Mouse (Mus musculus) megakaryocyte, embryonic 14.5 days (primary cell): ENCODE measurements around the gene Antxr2. TPM values are rescaled to one million over a fixed set of nuclear protein-coding genes. Genes with fewer than 3 reads are reported as not detected.

Experiments used
- H3K27me3 ChIP-seq: replicated peaks from 2 replicates; pipeline ENCODE3; 2012; ENCODE audit warnings: inconsistent platforms
- H3K36me3 ChIP-seq: replicated peaks from 2 replicates; pipeline ENCODE3; 2012; ENCODE audit warnings: low read length, inconsistent platforms, mixed read lengths
- H3K4me1 ChIP-seq: 2 replicates; pipeline ENCODE4 v1.6.1; 2012; ENCODE audit warnings: inconsistent platforms
- H3K4me3 ChIP-seq: replicated peaks from 2 replicates; pipeline ENCODE3; 2012; ENCODE audit warnings: moderate library complexity, mild to moderate bottlenecking, inconsistent platforms
- H3K9me3 ChIP-seq: 2 replicates; pipeline ENCODE4 v1.6.1; 2012; ENCODE audit warnings: inconsistent platforms
- FLI1 ChIP-seq: IDR thresholded peaks from 2 replicates; pipeline ENCODE4 v1.6.1; 2012; ENCODE audit warnings: low read length, inconsistent platforms, mixed read lengths
- GATA1 ChIP-seq: IDR thresholded peaks from 3 replicates; pipeline ENCODE4 v1.6.1; 2012; ENCODE audit warnings: mixed read lengths, low read length, inconsistent platforms, borderline replicate concordance
- polyA plus RNA-seq: library from polyadenylated mRNA; stranded (reverse); fragments of >175 nt; gene quantifications from 2 replicates; pipeline ENCODE4 v1.2.3, GENCODE M21; 2012; ENCODE audit warnings: low replicate concordance; ENCODE audit not compliant: insufficient read depth

Gene Antxr2
- polyA plus RNA-seq, 1 experiment, result 0.83 TPM

DNA sequence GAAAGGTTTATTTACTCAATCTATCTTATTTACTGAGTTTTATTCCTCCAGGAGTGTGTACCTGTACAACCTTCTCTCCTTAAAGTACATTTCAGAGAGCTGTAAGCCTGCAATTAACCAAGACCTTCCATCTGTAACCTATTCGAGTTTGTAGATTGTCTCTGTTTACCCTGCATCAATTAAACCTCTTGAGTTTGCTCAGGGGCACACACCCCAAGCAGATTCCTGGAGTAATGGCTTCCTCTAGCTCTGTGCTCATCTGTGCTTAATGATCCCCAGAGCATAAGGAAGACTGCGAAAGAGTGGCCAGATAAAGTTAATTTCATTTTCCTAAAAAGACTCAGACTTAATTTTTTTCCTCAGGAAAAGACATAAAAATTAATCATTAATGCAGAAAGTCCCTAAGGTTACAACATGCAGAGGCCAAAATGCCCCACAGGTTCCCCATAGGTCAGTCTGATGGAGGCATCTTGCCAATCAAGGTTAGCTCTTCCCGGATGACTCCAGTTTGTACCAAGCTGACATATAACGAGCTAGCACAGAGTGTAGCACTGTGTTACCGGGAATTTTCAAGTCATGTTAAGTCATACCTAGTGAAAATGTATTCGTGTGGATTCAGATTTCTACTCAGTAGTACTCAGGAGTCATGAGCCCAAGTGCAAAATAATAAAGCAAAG is 34.2 kb downstream of the Antxr2 start:
- no peak overlapping the region for H3K4me3 ChIP-seq
- no peaks in the 10 kb centered on the region for H3K4me1 ChIP-seq
- no peak for TF ChIP-seq FLI1
- no peak for TF ChIP-seq GATA1
- H3K27me3 ChIP-seq, result no peaks in the 10 kb centered on the region
- H3K36me3 ChIP-seq, result no peaks in the 10 kb centered on the region
- H3K9me3 ChIP-seq, result no peaks in the 10 kb centered on the region

DNA sequence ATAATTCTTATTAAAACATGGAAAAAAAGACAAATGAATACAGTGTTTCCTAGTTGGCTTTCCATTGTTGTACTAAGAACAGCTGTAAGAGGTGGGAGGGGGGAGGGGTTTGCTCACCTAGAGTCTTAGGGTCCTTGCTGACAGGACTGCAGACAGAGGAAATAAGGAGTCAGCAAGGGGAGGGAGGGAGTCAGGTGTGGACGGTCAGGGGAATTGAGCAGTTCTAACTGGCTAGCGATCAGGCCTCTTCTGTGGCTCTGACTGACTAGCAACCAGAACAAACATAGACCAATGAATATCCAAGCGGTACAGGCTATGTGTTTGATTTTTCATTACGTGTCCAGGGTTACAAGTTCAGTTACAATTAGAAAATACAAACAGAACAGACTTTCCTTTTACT is 35.0 kb downstream of the Antxr2 start:
- no peaks in the 10 kb centered on the region for H3K27me3 ChIP-seq
- TF ChIP-seq FLI1 (no peak), GATA1 (no peak)
- no peaks in the 10 kb centered on the region for H3K36me3 ChIP-seq
- H3K4me3 ChIP-seq, result no peak overlapping the region
- H3K9me3 ChIP-seq, result no peaks in the 10 kb centered on the region
- no peaks in the 10 kb centered on the region for H3K4me1 ChIP-seq

DNA sequence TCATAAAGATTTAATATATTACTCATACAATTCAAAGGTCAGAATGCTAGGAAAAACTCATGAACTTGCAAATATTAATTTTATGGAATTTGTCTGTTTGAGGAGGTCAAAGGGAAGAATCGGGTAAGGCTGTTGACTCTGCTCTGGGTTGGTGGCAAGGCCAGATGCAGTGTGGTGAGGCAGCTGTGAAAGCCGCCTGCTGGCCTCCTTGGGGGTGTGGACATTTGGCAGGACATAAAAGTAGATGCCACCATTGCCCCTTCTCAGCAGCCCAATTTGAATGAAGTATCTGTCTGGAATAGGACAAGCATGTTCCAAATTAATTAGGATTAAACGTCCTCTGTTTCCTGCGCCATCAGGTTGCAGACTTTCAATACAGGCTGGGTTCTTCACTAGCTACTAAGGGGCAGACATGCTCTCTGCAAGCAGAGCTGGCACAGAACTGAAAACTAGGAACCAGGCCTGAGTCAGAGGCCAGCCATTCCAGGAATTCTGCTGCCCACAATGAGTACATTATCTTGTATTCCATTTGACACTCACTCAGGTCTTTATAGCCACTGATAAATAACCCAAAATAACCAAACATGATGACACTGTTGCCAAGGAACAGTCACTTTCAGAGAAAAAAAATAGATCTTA is 44.1 kb downstream of the Antxr2 start:
- no peak for TF ChIP-seq GATA1
- TF ChIP-seq FLI1, result no peak
- H3K9me3 ChIP-seq, result no peaks in the 10 kb centered on the region
- 0 out of 2 replicates have a peak, but pooled peaks cover 3% of the 10 kb centered on the region for H3K4me1 ChIP-seq
- H3K4me3 ChIP-seq, result no peak overlapping the region
- H3K36me3 ChIP-seq, result no peaks in the 10 kb centered on the region
- no peaks in the 10 kb centered on the region for H3K27me3 ChIP-seq

DNA sequence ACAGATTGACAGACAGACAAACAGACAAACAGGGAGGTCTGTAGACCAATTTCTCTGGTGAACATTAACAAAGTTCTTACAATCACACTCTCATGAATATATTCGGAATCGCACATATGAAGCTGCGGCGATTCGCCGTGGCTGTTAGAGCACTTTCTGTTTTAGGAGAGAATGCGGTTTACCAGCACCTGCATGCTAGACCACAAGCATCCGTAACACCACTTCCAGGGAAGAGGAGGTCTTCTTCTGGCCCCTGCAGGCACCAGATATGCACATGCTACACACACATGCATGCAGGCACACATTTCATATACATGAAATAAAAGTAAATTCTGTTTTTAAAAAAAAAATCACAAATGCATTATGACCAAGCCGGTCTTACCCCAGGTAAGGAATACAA is 47.5 kb downstream of the Antxr2 start:
- H3K4me3 ChIP-seq, result no peak overlapping the region
- no peaks in the 10 kb centered on the region for H3K9me3 ChIP-seq
- H3K27me3 ChIP-seq, result no peaks in the 10 kb centered on the region
- TF ChIP-seq FLI1 (no peak), GATA1 (no peak)
- H3K36me3 ChIP-seq, result no peaks in the 10 kb centered on the region
- 0 out of 2 replicates have a peak, but pooled peaks cover 3% of the 10 kb centered on the region for H3K4me1 ChIP-seq

DNA sequence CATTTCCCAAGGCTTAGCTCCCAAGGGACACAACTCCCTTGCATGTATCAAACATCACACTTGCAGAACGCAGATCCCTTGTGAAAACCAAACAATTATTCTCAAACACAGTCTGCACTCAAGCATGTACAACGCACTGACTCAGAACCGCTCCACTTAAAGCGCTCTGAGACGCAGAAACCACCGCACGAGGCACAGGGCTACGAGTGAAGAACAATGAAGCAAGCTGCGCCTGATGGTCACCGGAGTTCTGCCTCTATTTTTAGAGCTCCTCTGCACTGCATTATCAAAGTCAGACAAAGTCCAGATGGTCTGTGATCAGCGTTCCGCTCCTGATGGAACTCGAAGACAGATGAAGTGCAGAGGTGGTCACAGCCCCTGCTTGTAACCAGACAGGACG is 50.4 kb downstream of the Antxr2 start:
- Histone ChIP-seq H3K36me3 (no peaks in the 10 kb centered on the region), H3K9me3 (no peaks in the 10 kb centered on the region), H3K4me1 (no peaks in the 10 kb centered on the region), H3K27me3 (no peaks in the 10 kb centered on the region), H3K4me3 (no peak overlapping the region)
- no peak for TF ChIP-seq GATA1
- no peak for TF ChIP-seq FLI1

DNA sequence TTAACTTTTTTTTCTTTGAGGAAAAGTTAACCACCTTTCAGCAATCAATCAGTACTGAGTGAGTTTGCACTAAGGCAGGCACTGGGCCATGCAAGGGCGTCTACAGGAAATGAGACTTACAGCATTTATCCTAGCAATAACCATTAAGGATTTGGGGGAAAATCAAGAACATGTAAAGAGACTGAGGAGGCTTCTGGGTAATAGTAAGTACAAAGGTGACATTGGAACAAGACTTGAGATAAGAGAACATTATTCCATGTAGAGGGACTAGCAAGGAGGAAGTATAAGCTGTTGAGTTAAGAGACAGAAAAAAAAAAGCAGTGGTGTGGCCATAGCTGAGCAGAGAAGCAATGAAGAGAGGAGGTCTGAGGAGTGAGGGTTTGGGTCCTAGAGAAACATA is 57.5 kb downstream of the Antxr2 start:
- Histone ChIP-seq H3K4me1 (no peaks in the 10 kb centered on the region), H3K4me3 (no peak overlapping the region)

DNA sequence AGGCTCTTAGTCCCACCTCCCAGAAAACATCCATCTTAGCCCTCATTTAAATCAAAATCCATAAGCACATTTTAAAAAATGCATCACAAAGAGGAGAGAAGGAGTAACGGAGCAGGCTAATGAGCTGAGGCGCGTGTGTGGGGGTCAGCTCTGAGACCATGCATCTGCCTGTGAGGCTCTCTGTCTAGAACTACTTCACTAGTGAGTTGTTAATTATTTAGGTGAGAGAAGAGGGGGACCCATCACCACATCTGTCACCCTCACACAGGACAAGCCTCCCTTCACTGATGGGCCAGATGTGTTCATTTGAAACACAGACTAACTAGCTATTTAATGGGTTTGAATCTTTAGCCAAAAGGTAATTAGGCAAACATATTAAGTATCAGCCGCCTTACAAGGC is 58.8 kb downstream of the Antxr2 start:
- Histone ChIP-seq H3K27me3 (no peaks in the 10 kb centered on the region), H3K4me1 (no peaks in the 10 kb centered on the region), H3K4me3 (no peak overlapping the region), H3K36me3 (no peaks in the 10 kb centered on the region), H3K9me3 (no peaks in the 10 kb centered on the region)
- TF ChIP-seq GATA1 (no peak), FLI1 (no peak)

More for the DNA sequence above, 57.5 kb downstream of the Antxr2 start:
- no peaks in the 10 kb centered on the region for H3K9me3 ChIP-seq
- H3K36me3 ChIP-seq, result no peaks in the 10 kb centered on the region
- no peak for TF ChIP-seq GATA1
- TF ChIP-seq FLI1, result no peak
- no peaks in the 10 kb centered on the region for H3K27me3 ChIP-seq

DNA sequence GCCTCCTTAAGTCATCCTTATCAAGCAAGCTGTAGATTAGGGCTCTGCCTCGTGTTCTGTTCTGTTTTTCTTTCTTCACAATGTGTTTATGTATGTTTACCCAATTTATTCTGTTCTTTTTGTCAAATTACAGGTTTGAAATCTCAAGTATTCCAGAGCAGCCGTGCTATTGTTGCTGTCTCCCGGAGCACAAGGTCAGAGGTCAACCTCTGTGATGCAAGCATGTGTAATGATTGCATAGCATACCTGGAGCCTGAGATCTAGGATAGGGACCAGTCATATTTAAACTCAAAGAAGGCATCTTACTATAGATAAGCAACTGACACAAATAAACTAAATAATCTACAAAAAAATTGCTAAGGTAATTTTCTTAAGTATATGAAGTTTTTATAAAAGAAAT is 59.6 kb downstream of the Antxr2 start:
- TF ChIP-seq GATA1 (no peak), FLI1 (no peak)
- Histone ChIP-seq H3K4me1 (no peaks in the 10 kb centered on the region), H3K9me3 (no peaks in the 10 kb centered on the region), H3K4me3 (no peak overlapping the region), H3K27me3 (no peaks in the 10 kb centered on the region), H3K36me3 (no peaks in the 10 kb centered on the region)

DNA sequence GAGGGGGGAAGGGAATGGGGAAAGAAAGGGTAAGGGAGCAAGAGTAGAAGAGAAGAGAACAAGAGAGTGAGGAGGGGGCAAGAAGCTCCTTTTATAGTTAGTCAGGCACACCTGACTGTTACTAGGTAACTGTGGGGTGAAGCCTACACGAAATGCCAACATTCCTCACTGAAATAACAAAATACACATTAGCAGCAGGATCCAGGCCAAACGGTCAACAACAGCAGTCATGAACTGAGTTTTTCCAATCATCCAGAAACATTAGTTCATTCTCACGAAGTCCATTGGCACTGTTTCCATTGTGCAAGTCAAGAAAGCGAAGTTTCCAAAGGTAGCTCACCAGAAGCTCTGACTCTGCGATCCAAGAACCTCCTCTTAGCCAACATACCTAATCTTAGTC is 63.8 kb downstream of the Antxr2 start:
- Histone ChIP-seq H3K27me3 (no peaks in the 10 kb centered on the region), H3K4me1 (no peaks in the 10 kb centered on the region), H3K36me3 (no peaks in the 10 kb centered on the region), H3K9me3 (no peaks in the 10 kb centered on the region), H3K4me3 (no peak overlapping the region)
- TF ChIP-seq FLI1 (no peak), GATA1 (no peak)

DNA sequence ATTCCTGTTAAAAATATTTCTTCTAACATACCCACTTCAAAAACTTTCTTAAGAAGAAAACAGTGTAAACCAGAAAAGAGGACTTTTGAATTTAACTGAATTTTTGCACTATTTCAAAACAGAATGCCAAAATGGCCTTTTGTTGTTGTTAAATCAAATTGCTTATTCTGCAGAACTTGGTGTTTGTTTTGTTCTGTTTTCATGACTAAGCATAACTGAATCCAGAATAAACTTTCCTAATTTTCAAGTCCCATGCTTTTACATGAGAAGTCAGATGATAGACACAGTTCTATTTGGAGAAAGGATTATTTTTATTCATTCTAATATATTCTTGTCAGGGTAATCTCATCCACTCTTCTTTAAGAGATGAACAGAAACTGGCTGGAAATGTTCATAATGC is 64.7 kb downstream of the Antxr2 start:
- TF ChIP-seq GATA1 (no peak), FLI1 (no peak)
- Histone ChIP-seq H3K27me3 (no peaks in the 10 kb centered on the region), H3K4me3 (no peak overlapping the region), H3K36me3 (no peaks in the 10 kb centered on the region), H3K9me3 (no peaks in the 10 kb centered on the region), H3K4me1 (no peaks in the 10 kb centered on the region)
